Mouse (Mus musculus) ES-Bruce4 (cell line): Measurements from ENCODE around the gene Cd82. TPM values are rescaled to one million over a fixed set of nuclear protein-coding genes. Genes with fewer than 3 reads are reported as not detected.

ENCODE experiments used
- H3K27ac ChIP-seq: 2 replicates; pipeline ENCODE4 v1.5.1; 2012; ENCODE audit warnings: low read length, inconsistent platforms; ENCODE audit not compliant: insufficient read depth
- H3K27me3 ChIP-seq: 2 replicates; pipeline ENCODE4 v1.6.1; 2012; ENCODE audit warnings: mild to moderate bottlenecking, low read length, inconsistent platforms; ENCODE audit not compliant: control insufficient read depth, poor library complexity, insufficient read depth, severe bottlenecking
- H3K36me3 ChIP-seq: 2 replicates; pipeline ENCODE4 v1.6.1; 2012; ENCODE audit warnings: inconsistent platforms, mild to moderate bottlenecking, low read length, moderate library complexity; ENCODE audit not compliant: control insufficient read depth, poor library complexity, insufficient read depth, severe bottlenecking
- H3K4me1 ChIP-seq: one replicate; pipeline ENCODE4 v1.8.1; 2011; ENCODE audit warnings: low read length; ENCODE audit not compliant: control insufficient read depth, insufficient read depth
- H3K4me3 ChIP-seq: 2 replicates; pipeline ENCODE4 v1.5.1; 2011; ENCODE audit warnings: low read depth, mild to moderate bottlenecking, low read length
- H3K9ac ChIP-seq: 2 replicates; pipeline ENCODE4 v1.6.1; 2012; ENCODE audit warnings: low read depth, mild to moderate bottlenecking, inconsistent platforms; ENCODE audit not compliant: poor library complexity, severe bottlenecking
- H3K9me3 ChIP-seq: replicated peaks from 2 replicates; pipeline ENCODE4 v1.6.1; 2012; ENCODE audit warnings: mild to moderate bottlenecking, low read length, inconsistent platforms; ENCODE audit not compliant: control insufficient read depth, poor library complexity, insufficient read depth, severe bottlenecking
- CTCF ChIP-seq: IDR thresholded peaks from one replicate; pipeline ENCODE4 v1.8.1; 2011; ENCODE audit warnings: low read depth, low read length
- EP300 ChIP-seq: IDR thresholded peaks from 2 replicates; pipeline ENCODE4 v1.6.1; 2011; ENCODE audit warnings: low read depth, low read length; ENCODE audit not compliant: insufficient read depth
- POLR2A ChIP-seq: IDR thresholded peaks from one replicate; pipeline ENCODE4 v1.8.1; 2011; ENCODE audit warnings: low read length; ENCODE audit not compliant: insufficient read depth
- polyA plus RNA-seq: library from polyadenylated mRNA; stranded (reverse); fragments of >200 nt; gene quantifications from 2 replicates; pipeline ENCODE4 v1.2.4, GENCODE M21; 2011; ENCODE audit warnings: low read depth; ENCODE audit not compliant: missing spikeins, insufficient read depth, insufficient read length

Cd82 gene
- polyA plus RNA-seq = 4.2 and 4.9 TPM in 2 replicates

DNA sequence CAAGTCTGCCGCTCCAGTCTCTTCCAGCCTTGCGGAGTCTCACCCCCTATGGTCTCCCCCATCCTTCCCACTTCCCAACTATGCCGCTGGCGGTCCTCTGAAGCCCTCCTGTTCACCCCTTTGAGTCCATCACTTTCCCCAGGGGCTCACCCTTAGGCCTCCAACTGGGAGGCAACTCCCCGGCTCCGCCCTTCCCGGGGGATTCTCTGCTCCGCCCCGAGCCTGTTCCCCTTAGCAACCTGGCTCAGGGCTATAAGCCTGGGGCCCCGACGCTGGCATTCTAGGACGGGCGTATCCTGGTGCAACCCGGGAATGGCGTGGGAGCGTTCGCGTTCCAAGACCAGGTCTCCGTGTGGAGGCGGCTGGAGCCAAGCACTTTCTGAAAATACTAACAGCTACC lies at the start of gene Cd82:
Gene Cd82 (minus strand): TSS at position 381 of the 400 bp plus-strand sequence.
- no peaks in the 10 kb centered on the region for H3K27me3 ChIP-seq

GRCm38 (mm10) chr2:93512130-93512529 lies 49.2 kb upstream of the Cd82 start:
- H3K27me3 ChIP-seq = no peaks in the 10 kb centered on the region
- H3K9ac ChIP-seq = no peak overlapping the region
- no peaks in the 10 kb centered on the region for H3K9me3 ChIP-seq
- TF ChIP-seq CTCF (no peak), EP300 (no peak), POLR2A (no peak)
- no peak overlapping the region for H3K4me3 ChIP-seq
- H3K36me3 ChIP-seq = no peaks in the 10 kb centered on the region
- no peak overlapping the region for H3K27ac ChIP-seq
- no peaks in the 10 kb centered on the region for H3K4me1 ChIP-seq

More for the DNA sequence above, at the start of gene Cd82:
- TF ChIP-seq POLR2A (no peak), EP300 (no peak), CTCF (no peak)
- Histone ChIP-seq H3K27ac (no peak within 1 kb of the TSS), H3K36me3 (no peaks in the 10 kb centered on the region), H3K4me1 (no peaks in the 10 kb centered on the region), H3K9ac (peak within 1 kb of the TSS; percentile 17; the same call in 1 of the 2 replicates), H3K9me3 (no peaks in the 10 kb centered on the region), H3K4me3 (peak within 1 kb of the TSS; percentile 62)

GRCm38 (mm10) chr2:93510839-93511238 lies 47.9 kb upstream of the Cd82 start:
- H3K27ac ChIP-seq = no peak overlapping the region
- no peak overlapping the region for H3K4me3 ChIP-seq
- H3K9me3 ChIP-seq = no peaks in the 10 kb centered on the region
- no peak overlapping the region for H3K9ac ChIP-seq
- no peaks in the 10 kb centered on the region for H3K27me3 ChIP-seq
- no peaks in the 10 kb centered on the region for H3K36me3 ChIP-seq
- no peaks in the 10 kb centered on the region for H3K4me1 ChIP-seq
- TF ChIP-seq CTCF (no peak), EP300 (no peak), POLR2A (no peak)

- H3K4me1 ChIP-seq = no peaks in the 10 kb centered on the region
- TF ChIP-seq CTCF = no peak
- TF ChIP-seq EP300 = no peak
- no peak for TF ChIP-seq POLR2A
- no peak overlapping the region for H3K9ac ChIP-seq
- no peaks in the 10 kb centered on the region for H3K36me3 ChIP-seq
- no peaks in the 10 kb centered on the region for H3K9me3 ChIP-seq
- no peak overlapping the region for H3K4me3 ChIP-seq
- H3K27me3 ChIP-seq = no peaks in the 10 kb centered on the region
- no peak overlapping the region for H3K27ac ChIP-seq
These were observed 47.1 kb upstream of the Cd82 start for GRCm38 (mm10) chr2:93509777-93510750.

DNA sequence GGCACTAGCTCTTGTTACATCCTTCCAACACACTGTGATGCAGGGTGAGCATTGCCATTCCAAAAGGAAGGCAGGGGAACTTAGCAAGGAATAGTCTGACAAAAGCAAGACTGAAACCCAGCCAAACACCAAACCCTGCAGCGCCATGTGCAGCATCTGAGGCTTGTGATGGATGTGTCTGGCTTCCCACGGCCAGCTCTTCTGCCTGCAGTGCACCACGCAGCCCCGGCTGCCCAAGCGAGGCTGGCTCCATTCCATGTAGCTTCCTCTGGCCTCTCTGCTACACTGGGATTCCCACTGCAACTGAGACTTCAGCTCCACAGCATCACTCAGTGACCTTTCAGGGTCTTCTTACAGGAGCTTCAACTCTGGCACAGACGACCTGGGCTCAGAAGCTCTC lies 42.2 kb upstream of the Cd82 start:
- no peak overlapping the region for H3K9ac ChIP-seq

DNA sequence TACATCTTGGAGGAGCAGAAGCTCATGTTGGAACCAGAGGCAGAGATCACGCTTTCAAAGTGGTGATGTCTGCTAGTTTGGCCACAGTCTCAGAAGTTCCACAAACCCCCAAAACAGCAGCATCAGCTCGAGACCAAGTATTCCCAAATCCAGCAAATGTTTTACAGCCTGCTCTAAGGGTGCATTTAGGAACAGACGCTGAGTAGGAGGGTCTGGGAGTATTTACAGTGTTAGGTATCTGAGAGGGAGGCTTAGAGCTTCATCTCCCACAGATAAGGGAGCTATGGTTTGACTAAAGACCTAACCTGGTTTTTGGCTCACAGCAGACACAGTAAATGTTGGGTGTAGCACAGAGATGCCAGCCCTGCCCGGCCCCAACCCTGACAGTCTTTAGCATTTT lies 40.4 kb upstream of the Cd82 start:
- Histone ChIP-seq H3K9ac (no peak overlapping the region), H3K9me3 (no peaks in the 10 kb centered on the region), H3K4me1 (no peaks in the 10 kb centered on the region), H3K36me3 (no peaks in the 10 kb centered on the region), H3K27ac (no peak overlapping the region), H3K4me3 (no peak overlapping the region), H3K27me3 (no peaks in the 10 kb centered on the region)
- TF ChIP-seq CTCF (no peak), EP300 (no peak), POLR2A (no peak)

More for the DNA sequence above, 42.2 kb upstream of the Cd82 start:
- TF ChIP-seq EP300 (no peak), POLR2A (no peak), CTCF (no peak)
- Histone ChIP-seq H3K4me3 (no peak overlapping the region), H3K27me3 (no peaks in the 10 kb centered on the region), H3K4me1 (no peaks in the 10 kb centered on the region), H3K27ac (no peak overlapping the region), H3K9me3 (no peaks in the 10 kb centered on the region), H3K36me3 (no peaks in the 10 kb centered on the region)
